Mouse (Mus musculus): ENCODE measurements at regions not wholly inside any gene's neighbourhood (a gene's known extent, or its start where the extent isn't known, plus 50 kb on each side); places are given as distances from the start of the nearest gene placed in this dataset.

DNA sequence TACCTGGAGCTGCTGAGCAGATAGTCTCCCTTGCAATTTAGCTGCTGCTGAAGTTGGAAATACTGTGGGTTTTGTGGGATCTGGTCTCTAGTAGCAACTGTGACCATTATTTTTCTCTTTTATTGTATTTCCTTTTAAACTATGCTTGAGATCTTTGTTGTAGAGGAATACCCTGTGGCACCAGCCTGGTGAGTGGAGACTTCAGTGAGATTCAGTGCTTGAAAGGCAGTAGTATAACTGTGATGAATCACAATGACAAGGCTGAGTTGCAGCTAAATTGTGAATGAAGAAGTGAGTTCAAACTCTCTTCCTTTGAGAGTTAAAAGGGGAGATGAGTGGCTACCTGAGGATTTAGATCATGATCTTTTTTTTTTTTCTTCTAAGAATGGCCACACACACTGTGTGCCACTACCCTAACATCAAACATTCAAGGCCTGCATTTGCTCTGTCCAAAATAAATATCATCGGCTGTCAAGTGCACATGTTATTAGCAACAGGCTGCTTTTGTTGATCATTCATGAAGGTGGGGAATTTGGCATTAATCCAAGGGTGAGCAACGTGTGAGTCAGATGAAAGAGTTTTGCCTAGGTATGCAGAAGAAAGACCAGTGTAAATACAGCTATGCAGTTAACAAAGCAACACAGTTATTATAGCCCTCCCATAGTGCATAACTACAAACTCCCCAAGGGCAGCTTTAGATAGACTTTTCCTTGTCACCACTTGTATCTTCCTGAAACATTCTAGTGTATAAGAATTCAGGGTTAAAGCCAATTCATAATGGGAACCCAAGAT lies 1395.2 kb upstream of the Zeb2 start:
- TF ChIP-seq CTCF (IDR thresholded peaks at IDR 0.05; ENCODE audit: control insufficient read depth, insufficient read depth, low read length) (no peak), POLR2A (IDR thresholded peaks at IDR 0.05; ENCODE audit: borderline replicate concordance, control insufficient read depth, low read depth, low read length) (no peak)
